Mouse (Mus musculus) T-helper 1 cell (primary cell): Measurements from ENCODE around the gene Atp11a.

ENCODE experiments used
- in situ Hi-C: fragments of 300-600 bp; cut with MboI, MseI; formaldehyde crosslinking; loops from one replicate; pipeline ENCODE4 v1.15.1; 2025; ENCODE audit warnings: high pct_unique_total_duplicates

Gene Atp11a

DNA sequence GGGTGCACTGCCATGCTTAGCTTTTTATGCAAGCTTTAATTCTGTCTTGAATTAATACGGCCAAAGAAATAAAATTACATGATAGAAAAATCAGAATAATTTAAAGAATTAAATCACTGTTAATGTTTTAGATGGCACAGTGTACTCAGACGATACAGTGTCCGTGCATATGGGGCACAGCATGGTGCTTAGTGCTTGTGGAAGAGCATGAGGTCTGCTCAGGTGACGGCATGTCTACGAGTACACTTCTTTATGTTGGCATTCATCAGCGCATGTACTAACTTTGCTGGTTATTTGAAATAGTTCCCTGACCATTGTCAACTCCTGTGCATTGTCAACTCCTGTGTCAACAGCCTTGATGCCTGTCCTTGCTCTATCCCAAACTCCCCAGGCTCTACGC, 12.5 kb downstream of the Atp11a start:
- in situ Hi-C loops, result no loop called here

DNA sequence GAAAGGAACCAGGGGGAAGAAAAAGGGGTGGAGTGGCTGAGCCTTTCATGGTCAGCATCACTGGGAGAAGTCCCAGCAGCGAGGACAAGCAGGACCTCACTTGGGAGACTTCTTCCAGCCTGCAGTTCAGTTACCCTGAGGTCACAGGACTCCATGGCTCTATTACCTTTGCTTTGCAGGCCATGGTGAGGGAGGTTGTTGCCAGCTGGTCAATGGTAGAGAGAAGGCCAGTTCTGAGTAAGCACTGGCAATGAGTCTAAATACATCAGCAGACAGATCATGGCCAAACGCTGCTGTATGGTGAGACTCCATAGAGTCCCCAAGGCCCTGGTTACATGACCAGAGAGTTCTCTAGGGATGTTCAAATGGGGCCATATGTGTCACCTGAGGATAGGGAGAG, 15.5 kb downstream of the Atp11a start:
- in situ Hi-C loops, result no loop called here

DNA sequence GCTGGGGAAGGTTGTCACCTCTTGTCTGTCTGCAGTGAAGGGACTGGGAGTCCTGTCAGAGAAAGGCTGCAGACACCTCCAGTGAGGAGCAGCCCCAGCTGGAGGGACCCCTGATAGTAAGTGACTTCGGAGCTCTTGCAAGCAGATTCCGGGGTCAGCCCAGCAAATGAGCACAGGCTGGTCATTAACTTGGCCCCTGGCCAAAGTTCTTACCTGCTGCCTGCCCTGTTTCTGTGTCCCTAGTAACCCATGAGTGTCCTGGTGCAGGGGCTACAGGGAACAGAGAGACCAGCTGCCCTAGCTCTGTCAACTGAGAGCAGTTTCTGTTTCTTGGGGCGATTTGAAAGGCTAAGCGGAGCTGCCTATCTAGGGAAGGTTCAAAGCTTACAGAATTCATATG, 17.1 kb downstream of the Atp11a start:
- in situ Hi-C loops, result no loop called here

DNA sequence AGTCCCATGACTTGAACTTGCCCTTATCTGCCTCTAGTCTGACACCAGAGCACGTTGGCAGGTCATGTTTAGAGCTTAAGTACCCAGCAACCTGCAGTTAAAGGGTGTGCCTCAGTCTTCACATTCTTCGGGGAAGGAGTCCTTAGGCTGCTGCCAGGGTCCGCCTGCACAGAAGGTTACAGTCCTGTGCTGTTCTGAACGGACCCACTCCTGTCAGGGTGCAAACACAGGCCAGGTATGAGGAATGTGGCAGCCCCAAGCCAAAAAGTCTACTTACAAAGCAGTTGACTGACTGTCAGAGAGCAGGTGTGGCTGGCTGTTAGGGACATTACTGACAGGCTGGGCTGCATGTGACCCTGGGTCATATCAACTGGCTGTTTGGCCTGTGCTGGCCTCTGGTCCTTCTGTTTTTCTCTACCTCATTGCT, 18.1 kb downstream of the Atp11a start:
- in situ Hi-C loops, result no loop called here

DNA sequence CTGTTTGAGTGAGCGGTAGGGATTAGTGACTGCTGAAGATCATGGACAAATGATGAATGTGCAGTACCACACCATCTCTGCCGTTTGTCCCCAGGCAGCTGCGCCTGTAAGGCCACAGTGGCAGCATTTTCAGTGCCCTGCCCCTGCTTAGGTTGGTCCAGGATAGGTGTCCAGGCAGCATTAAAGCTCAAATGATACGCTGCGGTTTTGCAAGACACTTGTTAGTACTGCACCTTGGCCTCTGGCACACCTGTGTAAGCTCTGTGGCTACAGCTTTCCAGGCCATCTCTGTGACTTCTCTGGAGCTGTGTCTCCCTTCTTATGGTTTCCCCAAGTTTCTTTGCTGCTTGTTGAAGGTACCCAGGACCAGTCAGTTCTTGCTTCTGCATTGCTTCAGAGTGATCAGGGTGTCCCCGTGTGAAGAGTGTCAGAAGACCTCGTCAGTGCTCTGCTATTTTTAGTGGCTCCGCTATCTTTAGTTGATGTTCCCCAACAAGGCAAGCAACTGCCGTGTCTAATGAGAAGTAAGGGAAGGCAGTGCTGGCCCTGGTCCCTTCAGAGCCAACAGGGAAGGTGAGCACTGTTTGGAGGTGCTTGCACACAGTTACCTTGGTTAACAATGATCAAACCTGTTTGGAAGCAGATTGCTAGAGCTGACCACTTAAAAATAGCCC, 18.6 kb downstream of the Atp11a start:
- in situ Hi-C loops, result no loop called here

DNA sequence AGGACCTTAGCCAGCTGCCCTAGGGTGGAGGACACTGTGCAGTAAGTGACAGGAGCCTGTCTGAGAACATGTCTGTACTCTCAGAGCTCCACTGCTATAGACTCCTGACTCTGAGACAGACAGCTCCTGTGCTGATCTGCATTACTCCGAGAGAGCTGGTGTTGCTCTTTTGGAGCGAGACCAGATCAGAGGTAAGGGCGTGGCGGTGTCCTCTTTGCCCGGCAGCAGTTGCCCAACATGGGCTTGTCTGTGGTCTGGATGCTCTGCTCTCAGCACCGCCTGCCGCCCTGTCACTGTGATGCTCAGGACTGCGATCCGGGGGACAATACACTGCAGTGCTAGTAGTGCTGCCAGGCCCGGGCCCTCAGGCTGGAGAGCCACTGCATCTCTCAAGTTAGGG, 19.4 kb downstream of the Atp11a start:
- in situ Hi-C loops, result no loop called here

DNA sequence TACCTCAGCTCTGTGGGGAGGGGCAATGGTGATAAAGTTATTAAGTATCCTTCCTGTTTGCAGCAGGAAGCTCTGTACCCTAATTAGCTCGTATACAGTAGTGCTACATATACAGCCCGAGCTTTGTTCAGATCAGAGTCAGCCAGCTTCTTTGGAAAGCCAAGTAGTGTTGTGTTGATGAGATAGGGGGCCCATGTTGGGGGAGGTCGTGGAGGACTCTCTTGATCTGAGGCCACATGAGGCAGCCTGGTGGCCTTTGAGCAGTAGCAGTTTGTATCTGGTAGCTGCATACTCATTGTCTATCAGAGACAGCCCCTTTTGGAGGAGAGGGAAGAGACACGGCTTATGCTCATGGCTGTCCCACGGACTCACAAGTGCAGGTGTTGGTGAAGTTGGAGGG, 20.4 kb downstream of the Atp11a start:
- in situ Hi-C loops, result no loop called here

DNA sequence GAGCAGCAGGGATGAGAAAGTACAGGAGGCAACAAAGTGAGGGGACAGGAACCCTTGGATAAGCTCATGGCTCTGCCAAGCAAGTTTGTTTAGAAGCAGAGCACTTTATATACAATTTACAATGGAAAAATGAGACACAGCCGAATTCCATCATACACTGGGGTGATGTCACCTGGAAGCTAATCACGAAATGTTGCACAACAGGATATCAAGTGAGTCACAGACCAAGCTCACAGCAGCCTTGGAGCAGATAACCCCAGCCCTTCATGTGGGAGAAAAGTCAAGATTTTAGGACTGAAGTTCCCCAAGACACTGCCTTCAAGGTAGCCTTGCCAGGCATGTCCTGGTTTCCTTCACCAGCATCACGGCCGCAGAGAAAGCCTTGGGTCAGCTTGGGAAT, 22.7 kb downstream of the Atp11a start:
- in situ Hi-C loops, result no loop called here

DNA sequence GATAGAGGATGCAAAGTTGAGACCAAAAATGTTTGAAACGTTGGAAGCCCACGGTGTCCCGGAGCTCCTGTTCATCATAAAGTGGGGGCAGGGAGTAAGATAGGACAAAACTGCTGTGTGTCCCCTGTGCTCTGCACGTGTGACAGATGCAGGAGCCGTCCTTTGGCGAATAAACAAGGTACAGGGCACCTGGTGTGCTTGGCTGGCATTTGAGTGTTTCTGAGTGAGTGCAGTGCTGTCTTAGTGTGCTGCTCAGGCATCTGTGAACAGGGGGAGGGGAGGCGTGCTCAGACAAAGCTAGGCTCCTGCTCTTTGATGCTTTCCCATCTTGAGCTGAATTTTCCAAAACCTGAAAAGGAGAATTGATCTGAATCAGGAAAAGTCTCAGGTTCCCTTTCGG, 28.7 kb downstream of the Atp11a start:
- in situ Hi-C loops, result no loop called here

DNA sequence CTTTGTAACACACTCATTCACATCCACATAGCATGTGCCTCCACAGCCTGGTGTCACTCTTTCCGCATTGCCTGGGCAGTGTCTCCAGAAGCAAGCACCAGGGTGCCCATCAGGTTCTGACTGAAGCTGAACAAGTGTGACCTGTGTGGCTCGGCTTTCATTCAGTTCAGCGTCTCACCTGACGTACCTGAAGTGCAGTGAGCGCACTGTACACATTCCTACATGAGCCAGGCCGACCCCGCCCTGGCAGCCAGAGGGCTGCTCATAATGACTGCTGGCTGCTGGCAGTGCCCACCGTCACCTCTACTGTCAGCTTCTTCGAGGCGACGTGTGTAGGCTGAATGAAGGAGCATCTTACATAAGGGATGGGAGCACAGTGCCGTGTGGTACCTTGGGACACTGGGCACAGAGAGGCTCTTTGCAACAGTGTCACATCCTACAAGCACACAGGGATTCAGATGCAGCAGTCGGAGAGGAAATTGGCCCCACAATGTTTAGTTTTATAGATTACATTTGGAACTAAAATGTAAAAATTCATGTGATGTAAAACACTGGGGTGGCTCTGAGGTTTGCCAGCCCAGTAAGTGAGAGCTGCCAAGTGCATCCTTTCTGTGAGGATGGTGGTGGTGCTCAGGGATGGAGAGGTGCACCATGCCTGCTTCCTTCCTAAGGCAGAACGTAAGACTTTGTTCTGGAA, 29.6 kb downstream of the Atp11a start:
- in situ Hi-C loops, result no loop called here

DNA sequence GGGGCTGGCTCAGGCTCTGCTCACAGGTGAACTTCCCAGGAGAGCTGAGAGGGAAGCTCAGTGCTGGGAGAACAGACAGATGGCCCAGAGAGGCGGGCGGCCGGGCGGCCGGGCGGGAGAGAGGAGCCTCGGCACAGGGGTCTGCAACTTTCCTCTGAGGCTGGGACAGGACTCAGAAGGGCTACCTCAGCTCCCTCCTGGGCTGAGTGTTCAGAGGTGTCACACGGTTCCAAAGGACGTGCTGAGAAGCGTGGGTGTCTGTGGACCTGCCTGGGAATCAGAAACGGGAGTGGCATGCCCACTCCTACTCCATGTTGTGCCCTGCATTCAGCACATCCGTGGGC, 30.1 kb downstream of the Atp11a start:
- in situ Hi-C loops, result no loop called here

DNA sequence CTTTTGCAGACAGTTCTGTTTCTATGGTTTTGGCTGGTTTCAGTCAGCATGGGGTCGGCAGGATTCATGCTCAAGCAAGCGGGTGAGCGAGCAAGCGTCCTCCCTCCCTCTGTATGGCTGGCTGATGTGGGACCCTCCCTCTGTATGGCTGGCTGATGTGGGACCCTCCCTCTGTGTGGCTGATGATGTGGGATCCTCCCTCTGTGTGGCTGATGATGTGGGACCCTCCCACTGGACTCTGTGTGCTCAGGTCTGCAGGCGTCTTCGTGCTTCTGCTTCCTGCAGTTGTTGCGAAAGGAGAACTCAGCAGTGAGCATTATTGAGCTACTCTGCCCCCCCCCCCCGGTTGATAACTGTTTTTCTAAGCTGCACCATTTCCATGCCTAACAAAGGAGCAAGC, 30.6 kb downstream of the Atp11a start:
- in situ Hi-C loops, result no loop called here

DNA sequence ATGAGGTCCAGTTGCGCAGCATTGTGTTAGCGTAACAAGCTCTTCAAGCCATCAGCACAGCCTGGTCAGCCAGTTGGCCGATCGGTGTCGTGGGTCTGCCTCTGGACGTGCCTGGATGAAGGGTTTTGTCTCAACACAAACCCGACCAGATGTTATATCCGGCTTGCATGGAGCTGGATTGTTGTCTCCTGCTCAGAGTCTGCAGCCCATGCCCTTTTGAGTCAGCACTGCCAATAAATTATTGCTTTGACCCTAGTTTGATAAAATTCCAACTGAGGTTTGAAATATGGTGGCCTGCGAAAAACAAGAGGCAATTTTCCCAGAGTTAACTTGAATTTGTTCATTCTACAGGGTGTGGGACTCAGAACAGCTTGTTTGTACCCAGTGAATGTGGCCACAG, 31.9 kb downstream of the Atp11a start:
- in situ Hi-C loops, result no loop called here

DNA sequence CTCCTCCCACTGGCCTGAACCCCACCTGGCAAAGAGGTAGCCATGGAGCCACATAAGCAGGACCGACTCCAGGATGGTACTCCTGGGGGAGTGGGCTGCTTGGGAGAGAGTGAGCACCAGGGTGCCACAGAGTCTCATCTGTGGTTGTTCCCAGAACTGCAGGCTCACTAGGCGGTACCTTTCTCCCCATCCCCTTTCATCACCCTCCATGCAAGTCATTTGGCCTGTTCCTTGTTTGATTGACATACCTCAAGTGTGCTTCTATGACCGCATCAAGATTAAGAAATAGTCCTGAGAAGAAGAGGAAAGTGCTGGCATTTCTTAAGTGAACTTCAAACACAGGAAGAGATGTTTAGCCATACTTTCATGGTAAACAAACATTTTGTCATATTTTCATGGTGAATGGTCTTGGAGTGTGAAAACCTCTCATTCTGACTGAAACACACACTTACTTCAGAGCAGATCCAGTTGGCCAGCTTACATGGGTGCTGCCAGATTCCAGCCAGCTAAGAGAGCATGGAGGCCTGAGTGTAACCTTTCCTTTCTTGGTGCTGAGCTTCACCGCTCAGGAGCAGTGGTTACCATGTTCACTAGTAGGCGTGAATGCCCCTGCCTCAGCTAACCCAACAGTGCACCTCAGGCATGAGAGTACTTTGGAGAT, 38.3 kb downstream of the Atp11a start:
- in situ Hi-C loops, result no loop called here

DNA sequence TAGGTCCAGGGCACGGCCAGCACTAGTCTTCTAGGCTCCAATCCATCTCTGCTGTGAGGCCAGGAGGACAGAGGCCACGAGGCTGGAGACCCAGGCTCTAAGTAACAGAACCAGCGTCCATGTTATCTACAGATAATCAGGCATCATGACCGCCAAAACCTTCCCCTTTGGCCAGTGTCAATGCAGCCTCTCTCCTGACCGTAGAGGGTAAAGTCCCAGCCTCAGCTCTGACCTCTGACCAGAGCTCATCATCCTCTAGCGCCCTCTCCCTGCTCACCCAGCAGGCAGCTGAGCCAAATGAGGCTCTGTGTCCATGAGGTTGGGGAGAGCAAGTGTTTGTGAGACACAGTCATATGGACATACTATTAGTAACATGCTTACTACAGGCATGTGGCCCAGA, 42.3 kb downstream of the Atp11a start:
- in situ Hi-C loops, result no loop called here

DNA sequence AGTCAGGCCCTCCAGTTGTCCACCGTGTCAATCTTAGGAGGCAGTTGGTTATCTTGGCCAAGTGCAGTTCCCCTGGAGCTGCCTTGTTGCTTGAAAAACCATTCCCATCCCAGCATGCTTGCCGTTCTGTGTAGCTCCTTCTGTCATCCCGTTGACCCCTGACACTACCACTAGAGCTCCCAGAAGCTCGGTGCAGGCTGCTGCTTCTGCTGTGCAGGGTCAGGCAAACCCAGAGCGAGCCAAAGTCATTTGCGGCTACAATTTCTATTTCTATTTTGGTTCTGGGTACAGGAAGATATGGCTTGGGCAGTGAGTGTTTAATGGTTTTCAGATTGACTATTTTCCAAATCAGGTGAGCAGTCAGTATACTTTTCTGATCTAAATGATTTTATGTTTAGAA, 43.0 kb downstream of the Atp11a start:
- in situ Hi-C loops, result no loop called here

DNA sequence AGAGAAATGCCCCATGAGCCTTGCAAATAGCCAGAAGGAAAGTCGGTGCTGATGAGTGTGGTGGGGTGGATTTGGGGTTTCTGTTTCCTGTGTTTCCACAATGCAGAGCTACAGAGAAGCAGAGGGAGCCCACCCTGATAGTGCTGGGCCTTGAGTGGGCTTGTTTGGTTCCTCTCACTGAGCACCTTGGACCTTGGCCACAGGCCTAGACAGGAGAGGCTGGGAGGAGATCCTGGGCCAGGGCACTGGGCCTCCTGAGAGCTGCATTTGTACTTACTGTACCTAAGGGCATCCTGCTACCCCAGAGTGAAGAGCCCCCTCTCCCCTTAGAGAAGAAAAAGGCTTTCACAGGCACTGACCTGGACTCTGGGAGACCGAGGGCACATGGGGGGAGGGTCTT, 43.4 kb downstream of the Atp11a start:
- in situ Hi-C loops, result no loop called here

DNA sequence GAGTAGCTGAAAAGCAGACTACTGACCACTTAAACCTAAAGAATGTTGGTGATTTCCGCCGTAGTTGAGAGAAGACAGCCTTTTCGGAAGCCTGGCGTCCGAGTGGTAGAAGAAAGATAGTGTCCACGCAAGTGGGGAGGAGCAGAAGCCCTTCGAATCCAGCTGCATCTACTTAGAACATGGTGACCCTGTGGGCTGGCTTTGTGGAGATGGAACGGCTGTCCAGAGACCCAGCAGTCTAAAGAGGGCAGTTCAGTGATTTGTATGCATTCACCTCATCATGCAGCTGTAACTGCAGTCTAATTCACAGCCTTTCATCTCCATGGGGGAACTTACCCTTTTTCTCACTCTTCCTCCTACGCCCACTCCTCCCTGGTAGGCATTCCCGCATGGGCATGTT, 44.8 kb downstream of the Atp11a start:
- in situ Hi-C loops, result no loop called here

DNA sequence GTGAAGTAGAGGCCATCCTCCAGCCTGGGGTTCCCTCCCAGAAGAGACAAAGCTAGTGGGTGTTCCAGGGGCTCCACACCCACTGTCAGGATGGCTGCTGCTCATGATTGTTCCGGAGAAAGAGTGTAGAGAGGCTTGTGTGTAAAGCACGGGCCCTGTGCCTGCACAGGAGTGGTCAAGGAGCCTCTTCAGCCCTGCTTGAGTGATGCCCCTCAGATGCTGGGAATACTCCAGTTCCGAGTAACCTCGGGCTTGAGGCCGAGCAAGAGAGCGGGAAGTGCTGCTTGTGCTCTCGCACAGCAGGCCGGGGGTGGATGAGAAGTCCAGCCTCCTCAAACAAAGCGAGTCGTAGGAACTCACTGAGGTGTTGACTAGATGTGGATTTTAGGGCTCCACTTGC, 46.3 kb downstream of the Atp11a start:
- in situ Hi-C loops, result no loop called here

DNA sequence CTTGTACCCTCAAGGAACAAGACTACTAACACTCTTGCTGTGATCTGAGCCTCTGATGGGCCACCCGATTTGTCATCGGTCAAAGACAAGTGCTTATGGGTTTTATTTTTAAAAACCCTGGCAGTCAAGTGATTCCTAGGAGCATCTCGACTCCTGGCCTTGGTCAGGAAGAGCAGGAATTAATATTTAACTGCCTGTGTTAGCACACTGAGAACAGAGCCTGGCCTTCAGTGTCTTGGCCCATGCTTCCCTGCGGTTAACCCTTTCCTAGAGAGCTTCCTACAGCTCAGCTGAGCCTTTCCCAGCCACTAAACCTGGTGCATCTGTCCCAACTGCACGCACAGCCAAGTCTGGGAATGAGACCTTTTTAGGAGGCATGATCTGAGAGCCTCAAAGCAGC, 48.1 kb downstream of the Atp11a start:
- in situ Hi-C loops, result no loop called here

DNA sequence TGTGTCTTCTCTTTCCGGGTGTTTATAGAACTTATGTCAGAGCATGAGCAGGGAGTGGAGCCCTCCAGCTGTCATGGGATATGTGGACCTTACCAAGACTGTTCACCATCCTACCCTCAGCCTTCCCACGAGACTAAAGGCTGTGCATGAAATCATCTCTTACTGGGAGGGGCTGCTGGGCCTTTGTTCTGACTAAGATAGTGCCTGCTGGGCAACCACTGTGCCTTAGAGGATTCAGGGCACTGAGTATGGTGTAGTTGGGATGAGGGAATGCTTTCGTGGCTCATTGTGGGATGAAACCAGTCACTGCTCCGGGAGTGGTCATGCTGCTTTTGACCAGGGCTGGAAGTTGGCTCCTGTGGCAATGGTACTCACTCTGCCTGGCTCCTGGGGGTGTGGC, 48.8 kb downstream of the Atp11a start:
- in situ Hi-C loops, result no loop called here

DNA sequence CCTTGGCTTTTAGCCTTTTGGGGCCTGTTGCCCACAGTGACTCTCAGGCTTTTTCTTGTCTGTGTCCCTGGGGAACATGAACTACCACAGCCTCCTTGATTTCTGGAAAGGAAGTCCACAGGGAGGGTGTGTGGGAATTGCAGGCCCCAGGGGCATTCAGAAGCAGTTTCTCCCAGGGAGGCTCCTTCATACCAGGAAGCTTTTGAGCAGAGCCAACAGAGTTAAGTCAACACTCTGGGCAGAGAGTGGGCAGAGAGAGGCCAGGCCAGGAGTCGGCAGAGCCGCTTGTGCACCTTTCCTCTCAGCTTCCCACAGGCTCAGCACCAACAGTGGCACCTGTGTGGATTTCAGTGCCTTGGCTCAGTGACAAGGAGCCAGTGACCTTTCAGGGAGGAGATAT, 51.2 kb downstream of the Atp11a start:
- in situ Hi-C loops, result no loop called here

DNA sequence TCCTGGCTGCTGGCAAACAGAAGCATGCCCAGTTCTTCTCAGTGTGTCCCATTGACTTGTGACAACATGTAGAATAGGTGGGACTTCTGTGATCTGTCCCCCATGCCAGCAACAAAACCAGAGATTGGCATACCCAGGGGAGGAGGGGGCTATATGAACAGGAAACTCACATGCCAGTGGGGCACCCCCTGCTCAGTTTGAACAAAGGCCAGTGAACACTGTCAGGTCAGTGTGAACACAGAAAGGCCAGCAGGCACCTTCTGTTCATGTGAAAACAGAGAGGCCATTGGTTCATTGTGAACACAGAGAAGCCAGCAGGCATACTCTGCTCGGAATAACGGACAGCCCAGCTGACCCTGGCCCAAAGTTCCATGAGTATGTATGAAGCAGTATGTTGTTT, 52.7 kb downstream of the Atp11a start:
- in situ Hi-C loops, result no loop called here
